Mouse (Mus musculus) adipocyte (in vitro differentiated cells): ENCODE measurements at regions not wholly inside any gene's neighbourhood (a gene's known extent, or its start where the extent isn't known, plus 50 kb on each side); places are given as distances from the start of the nearest gene placed in this dataset.

Source experiments
- DNase-seq: peaks from one replicate; pipeline ENCODE4 v3.0.0-alpha.2; 2016; ENCODE audit warnings: low spot score

- peak; percentile 5 for DNase-seq
Measured at GRCm38 (mm10) chrX:107577501-107577900, 90.3 kb upstream of the Tbx22 start.
